Mouse (Mus musculus) olfactory bulb, adult 2 months (tissue): ENCODE results near the gene Aak1.

Experiments used
- CTCF ChIP-seq: fragments of 200-500 bp; IDR thresholded peaks from 2 replicates; pipeline ENCODE4 v1.5.1; 2012; ENCODE audit warnings: low read depth, mild to moderate bottlenecking, low read length, moderate library complexity; ENCODE audit not compliant: insufficient read depth
- POLR2A ChIP-seq: fragments of 200-500 bp; IDR thresholded peaks from 2 replicates; pipeline ENCODE4 v1.6.1; 2012; ENCODE audit warnings: mild to moderate bottlenecking, low read depth, low read length, moderate library complexity; ENCODE audit not compliant: insufficient read depth

- no peak for TF ChIP-seq CTCF
- no peak for TF ChIP-seq POLR2A
These were observed 192.7 kb downstream of the Aak1 start for GRCm38 (mm10) chr6:87042004-87042336.
